Mouse (Mus musculus) kidney, adult 8-10 months (tissue): ENCODE data around the gene Dhfr.

Experiments
- DNase-seq, 2 experiments: peaks; one replicate each; pipeline ENCODE4 v3.0.0; 2022

The Dhfr gene

DNA sequence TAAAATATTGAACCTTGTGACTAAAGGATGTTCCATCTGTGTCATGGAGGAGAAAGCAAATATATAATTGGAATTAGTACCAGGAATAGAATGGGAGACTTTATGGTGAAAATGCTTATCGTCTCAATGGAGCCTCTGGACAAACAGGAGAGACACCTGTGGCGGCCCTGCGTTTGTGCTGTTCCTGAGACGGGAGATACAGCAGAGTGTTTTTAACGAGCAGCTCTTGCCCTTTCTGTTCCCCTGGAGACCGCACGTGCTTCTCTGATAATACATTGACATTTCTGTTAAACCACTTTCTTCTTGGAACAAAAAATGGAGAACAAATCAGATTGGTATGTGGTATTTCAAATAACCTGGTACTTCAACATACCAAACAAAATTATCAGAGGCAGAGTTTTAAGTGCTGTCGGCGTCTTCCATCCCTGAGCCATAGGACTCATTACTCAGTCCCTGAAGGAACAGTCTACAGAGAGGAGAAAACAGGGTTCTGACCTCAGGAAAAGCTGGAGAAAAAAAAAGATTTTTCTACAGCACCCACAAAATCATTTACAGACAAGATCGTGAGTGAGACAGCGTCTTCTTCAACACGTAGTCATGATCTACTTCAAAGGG, 38.6 kb downstream of the Dhfr start:
- DNase-seq, result no peak

GRCm38 (mm10) chr13:92398491-92399384, 44.2 kb downstream of the Dhfr start:
- no peak for DNase-seq

GRCm38 (mm10) chr13:92402063-92402462, 47.5 kb downstream of the Dhfr start:
- peak; percentile 17 to 35 for DNase-seq

DNA sequence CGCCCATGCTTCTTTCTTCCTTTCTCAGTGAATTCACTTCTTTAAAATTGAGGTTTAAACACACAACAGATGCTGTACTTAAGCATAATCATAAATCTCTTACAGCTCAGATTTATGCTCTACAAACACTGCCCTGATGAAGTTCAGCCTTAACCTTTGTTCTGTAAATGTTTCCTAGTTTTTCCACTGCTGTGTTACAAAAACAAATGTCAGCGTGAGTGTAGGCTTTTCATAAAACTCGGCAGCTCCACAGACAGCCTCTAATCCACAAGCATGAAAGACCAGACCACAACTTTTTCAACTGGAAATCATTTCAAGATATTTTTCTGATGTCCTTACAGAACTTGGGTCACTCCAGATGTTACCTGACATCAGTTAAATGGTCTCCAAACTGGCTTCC, 49.0 kb downstream of the Dhfr start:
- no peak for DNase-seq

DNA sequence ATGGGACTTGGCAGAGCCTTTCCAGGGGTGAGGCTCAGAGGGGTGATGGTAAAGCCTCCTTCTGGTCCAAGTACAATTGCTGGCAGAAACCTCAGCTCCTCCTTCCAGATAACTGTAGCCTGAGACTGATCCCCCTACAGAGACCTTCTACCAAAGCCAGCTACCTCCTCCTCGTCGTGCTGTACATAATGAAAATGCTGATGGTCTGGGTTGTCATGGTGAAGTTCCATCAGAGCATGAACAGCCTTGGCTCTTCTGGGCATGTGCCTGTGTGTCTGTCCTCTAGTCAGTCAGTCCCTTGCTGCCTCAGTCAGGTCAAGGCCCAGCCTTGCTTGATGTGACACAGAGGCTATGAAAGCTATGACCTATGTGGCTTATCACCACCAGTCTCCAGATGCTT, 56.0 kb downstream of the Dhfr start:
- DNase-seq, result no peak

DNA sequence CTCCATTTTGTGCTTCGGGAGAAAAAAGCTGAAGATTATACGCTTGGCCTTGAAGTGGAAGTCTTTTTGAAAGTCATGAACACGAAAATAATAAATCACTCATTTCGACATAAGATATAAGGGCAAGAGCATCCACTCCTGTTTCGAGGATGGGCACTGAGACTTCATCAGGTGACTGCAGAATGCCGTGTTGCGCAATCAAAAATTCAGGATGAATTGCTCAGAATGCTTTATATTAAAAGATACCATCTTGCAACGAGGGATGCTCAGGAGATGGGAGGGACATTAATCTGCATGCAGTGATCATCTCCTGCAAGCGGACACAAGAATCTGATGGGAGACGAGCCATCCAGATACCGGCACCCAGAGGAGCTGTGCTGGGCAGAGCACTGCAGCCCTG, 65.1 kb downstream of the Dhfr start:
- no peak for DNase-seq

DNA sequence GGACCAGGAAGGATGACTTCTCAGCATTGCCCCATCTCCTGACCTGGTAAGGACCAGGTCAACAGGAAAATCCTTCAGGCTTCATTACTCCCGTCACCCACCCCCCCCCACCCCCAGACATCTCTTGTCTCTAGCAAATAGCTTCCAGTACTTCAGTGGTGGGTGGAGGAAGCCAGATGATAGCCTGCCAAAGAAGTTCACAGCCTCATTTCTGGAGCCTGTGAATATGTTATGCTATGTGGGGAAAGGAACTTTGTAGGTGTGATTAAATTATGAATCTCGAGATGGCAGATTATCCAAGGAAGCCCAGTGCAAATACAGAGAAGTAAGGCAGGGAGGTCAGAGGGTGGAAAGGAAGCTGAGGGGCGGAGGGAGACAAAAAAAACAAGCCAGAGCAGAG, 69.2 kb downstream of the Dhfr start:
- DNase-seq, result no peak

GRCm38 (mm10) chr13:92425758-92426264, 71.3 kb downstream of the Dhfr start, which contains the start of gene Ankrd34b:
TSS of gene Ankrd34b (plus strand) at chr13:92425896.
- peak; percentile 27 to 31 for DNase-seq

GRCm38 (mm10) chr13:92426294-92427051, 71.9 kb downstream of the Dhfr start:
- no peak for DNase-seq

GRCm38 (mm10) chr13:92427351-92427855, 72.9 kb downstream of the Dhfr start:
- no peak for DNase-seq
